Mouse (Mus musculus): ENCODE data around the gene Gnptg. TPM values are rescaled to one million over a fixed set of nuclear protein-coding genes. Genes with fewer than 3 reads are reported as not detected.
"Not testable (repeated sequence)": the region's sequence is repeated elsewhere in the genome, so short reads cannot be mapped to it uniquely, and the experiment has no call there.

The Gnptg gene
- polyA plus RNA-seq, 1 experiment from 2014 or later, result 60.4 TPM

GRCm38 (mm10) chr17:25244239-25244638, 4.3 kb upstream of the Gnptg start:
- DNase-seq (ENCODE audit: low spot score), result no peak

GRCm38 (mm10) chr17:25243131-25243780, 3.3 kb upstream of the Gnptg start:
- no peak for DNase-seq (ENCODE audit: low spot score)

- DNase-seq (ENCODE audit: low spot score), result no peak
Observed at GRCm38 (mm10) chr17:25235635-25236034, 4.3 kb downstream of the Gnptg start.

- DNase-seq (ENCODE audit: low spot score), result not testable (repeated sequence)
Observed at GRCm38 (mm10) chr17:25231621-25232020, 8.3 kb downstream of the Gnptg start.

- no peak for DNase-seq (ENCODE audit: low spot score)
Observed at GRCm38 (mm10) chr17:25230700-25231099, 9.2 kb downstream of the Gnptg start.

- not testable (repeated sequence) for DNase-seq (ENCODE audit: low spot score)
Observed at GRCm38 (mm10) chr17:25230014-25230655, 9.8 kb downstream of the Gnptg start.

GRCm38 (mm10) chr17:25227991-25228390, 11.9 kb downstream of the Gnptg start:
- no peak for DNase-seq (ENCODE audit: low spot score)

GRCm38 (mm10) chr17:25225659-25226058, 14.3 kb downstream of the Gnptg start:
- no peak for DNase-seq (ENCODE audit: low spot score)

GRCm38 (mm10) chr17:25224586-25225222, 15.2 kb downstream of the Gnptg start:
- peak; percentile 78 for DNase-seq (ENCODE audit: low spot score)

- peak; percentile 61 for DNase-seq (ENCODE audit: low spot score)
Observed at GRCm38 (mm10) chr17:25222951-25223601, 16.8 kb downstream of the Gnptg start.

- DNase-seq (ENCODE audit: low spot score), result peak; percentile 77
Observed at GRCm38 (mm10) chr17:25222504-25222940, 17.4 kb downstream of the Gnptg start.

- DNase-seq (ENCODE audit: low spot score), result peak; percentile 82
Observed at GRCm38 (mm10) chr17:25221821-25222503, 18.0 kb downstream of the Gnptg start.

GRCm38 (mm10) chr17:25220746-25221145, 19.2 kb downstream of the Gnptg start:
- DNase-seq (ENCODE audit: low spot score), result no peak

GRCm38 (mm10) chr17:25219492-25220295, 20.2 kb downstream of the Gnptg start:
- peak; percentile 66 for DNase-seq (ENCODE audit: low spot score)

- DNase-seq (ENCODE audit: low spot score), result no peak
Observed at GRCm38 (mm10) chr17:25218967-25219366, 21.0 kb downstream of the Gnptg start.

GRCm38 (mm10) chr17:25215431-25215830, 24.5 kb downstream of the Gnptg start:
- DNase-seq (ENCODE audit: low spot score), result no peak

- no peak for DNase-seq (ENCODE audit: low spot score)
Observed at GRCm38 (mm10) chr17:25211705-25212104, 28.2 kb downstream of the Gnptg start.

- peak; percentile 3 for DNase-seq (ENCODE audit: low spot score)
Observed at GRCm38 (mm10) chr17:25210680-25211466, 29.1 kb downstream of the Gnptg start.

- DNase-seq (ENCODE audit: low spot score), result no peak
Observed at GRCm38 (mm10) chr17:25210006-25210405, 29.9 kb downstream of the Gnptg start.

GRCm38 (mm10) chr17:25202401-25202800, 37.5 kb downstream of the Gnptg start:
- DNase-seq (ENCODE audit: low spot score), result no peak
